12 mouse cellular contexts compared by ENCODE assay signal in genomic region chr6:90807581-90807980, GRCm38 (mm10).
A peak's percentile ranks its signal among the peaks of the same experiment; 100 is the strongest.
DNase-seq lines count a peak whose midpoint lies in the region; ATAC-seq and TF ChIP-seq lines count a peak whose summit lies in the region.
"Had no signal": no experiment of that assay in that cellular context is flagged by ENCODE, and none has a peak within 500 bp of the region (broad histone marks: within the 10 kb centered on the region; RNA-seq: fewer than 3 reads in every experiment).

No protein-coding gene starts in this region.

- H3K36me3 ChIP-seq in forebrain, embryonic 12.5 days (replicated peaks): no peaks in the 10 kb centered on the region
- H3K36me3 ChIP-seq in forebrain, embryonic 11.5 days (ENCODE audit: control insufficient read depth, insufficient read depth, low read length): no peaks in the 10 kb centered on the region
- H3K36me3 ChIP-seq in stomach, postnatal 0 days (ENCODE audit: control insufficient read depth, insufficient read depth, low read length): no peaks in the 10 kb centered on the region
- H3K36me3 ChIP-seq: embryonic facial prominence, embryonic 15.5 days; kidney, embryonic 15.5 days had no signal

- H3K27ac ChIP-seq in forebrain, embryonic 12.5 days: no peak overlapping the region
- no peak overlapping the region for H3K27ac ChIP-seq in forebrain, embryonic 11.5 days (ENCODE audit: low read depth, low read length)
- H3K27ac ChIP-seq in stomach, postnatal 0 days (replicated peaks): no peak overlapping the region
- H3K27ac ChIP-seq: embryonic facial prominence, embryonic 15.5 days; kidney, embryonic 15.5 days had no signal

- WGBS in forebrain, embryonic 12.5 days: 62% methylated on average over 2 of the region's 2 CpGs
- WGBS in forebrain, embryonic 11.5 days: 63% methylated on average over 2 of the region's 2 CpGs
- WGBS in stomach, postnatal 0 days: 45% methylated on average over 2 of the region's 2 CpGs

- TF ChIP-seq EP300 in stomach, postnatal 0 days (optimal IDR thresholded peaks at IDR 0.05): no peak

- DNase-seq in forebrain, embryonic 11.5 days (ENCODE audit: low spot score): no peak
- DNase-seq in spleen, postnatal 36 days (ENCODE audit: low spot score in 2 of 2): peak; percentile 17 to 23
- DNase-seq in spleen, postnatal 4 days (ENCODE audit: low spot score in 2 of 2): no peak
- DNase-seq in thymus, postnatal 25 days: peak; percentile 25
- DNase-seq in kidney, adult 18-20 months: no peak
- DNase-seq in stomach, postnatal 0 days (ENCODE audit: low spot score): no peak
- DNase-seq: gastrocnemius, postnatal 25 days; liver, postnatal 0 days had no signal

- 0 out of 2 replicates have a peak overlapping the region, but pooled peaks have one; percentile 59 for H3K4me2 ChIP-seq in forebrain, embryonic 12.5 days
- H3K4me2 ChIP-seq in forebrain, embryonic 11.5 days (ENCODE audit: low read depth, low read length, severe bottlenecking): no peak overlapping the region
- no peak overlapping the region for H3K4me2 ChIP-seq in stomach, postnatal 0 days (replicated peaks; ENCODE audit: low read depth)
- H3K4me2 ChIP-seq: embryonic facial prominence, embryonic 15.5 days; kidney, embryonic 15.5 days had no signal

- H3K4me3 ChIP-seq in forebrain, embryonic 12.5 days (replicated peaks): no peak overlapping the region
- H3K4me3 ChIP-seq in forebrain, embryonic 11.5 days (ENCODE audit: low read depth, low read length): no peak overlapping the region
- no peak overlapping the region for H3K4me3 ChIP-seq in stomach, postnatal 0 days (ENCODE audit: low read depth, low read length)
- H3K4me3 ChIP-seq: embryonic facial prominence, embryonic 15.5 days; kidney, embryonic 15.5 days had no signal

- ATAC-seq in forebrain, embryonic 12.5 days (ENCODE audit: low FRiP score): no peak
- no peak for ATAC-seq in forebrain, embryonic 11.5 days (replicated peaks; ENCODE audit: low FRiP score)
- peak; percentile 75 for ATAC-seq in inflammation-experienced regulatory T-cells, adult 6 months
- no peak for ATAC-seq in stomach, postnatal 0 days (ENCODE audit: low FRiP score, low TSS enrichment)
- ATAC-seq: liver, postnatal 0 days had no signal

- peaks cover 46% of the 10 kb centered on the region for H3K4me1 ChIP-seq in forebrain, embryonic 12.5 days
- H3K4me1 ChIP-seq in forebrain, embryonic 11.5 days (replicated peaks; ENCODE audit: control insufficient read depth, insufficient read depth, low read length): peaks cover 22% of the 10 kb centered on the region
- H3K4me1 ChIP-seq in stomach, postnatal 0 days (replicated peaks; ENCODE audit: control insufficient read depth, insufficient read depth): peaks cover 2% of the 10 kb centered on the region; the same call in 1 of the 2 replicates

- TF ChIP-seq CTCF in stomach, postnatal 0 days (IDR thresholded peaks at IDR 0.05; ENCODE audit: low read depth): no peak

- no peaks in the 10 kb centered on the region for H3K9me3 ChIP-seq in forebrain, embryonic 12.5 days
- no peaks in the 10 kb centered on the region for H3K9me3 ChIP-seq in forebrain, embryonic 11.5 days (ENCODE audit: control insufficient read depth, low read length)
- no peaks in the 10 kb centered on the region for H3K9me3 ChIP-seq in stomach, postnatal 0 days (ENCODE audit: control insufficient read depth, low read length)
- H3K9me3 ChIP-seq: embryonic facial prominence, embryonic 15.5 days; kidney, embryonic 15.5 days had no signal

- H3K9ac ChIP-seq in forebrain, embryonic 12.5 days: no peak overlapping the region
- H3K9ac ChIP-seq in forebrain, embryonic 11.5 days (ENCODE audit: low read length): no peak overlapping the region
- no peak overlapping the region for H3K9ac ChIP-seq in stomach, postnatal 0 days (ENCODE audit: low read length)
- H3K9ac ChIP-seq: embryonic facial prominence, embryonic 15.5 days; kidney, embryonic 15.5 days; liver, postnatal 0 days had no signal

- H3K27me3 ChIP-seq in forebrain, embryonic 12.5 days: peaks cover 17% of the 10 kb centered on the region
- no peaks in the 10 kb centered on the region for H3K27me3 ChIP-seq in forebrain, embryonic 11.5 days (ENCODE audit: control insufficient read depth, insufficient read depth, low read length)
- H3K27me3 ChIP-seq in stomach, postnatal 0 days (ENCODE audit: control insufficient read depth, insufficient read depth, low read length): no peaks in the 10 kb centered on the region; the same call in 1 of the 2 replicates
- H3K27me3 ChIP-seq: embryonic facial prominence, embryonic 15.5 days had no signal

Comparison
In these comparisons a context has a peak if more than half of its experiments do, and no peak if none do; other contexts are left out.
1. DNase-seq: peak in spleen, postnatal 36 days (2 of 2) and thymus, postnatal 25 days (single experiment); none in forebrain, embryonic 11.5 days (single experiment), spleen, postnatal 4 days (0 of 2), kidney, adult 18-20 months (single experiment) and stomach, postnatal 0 days (single experiment).